Mouse (Mus musculus): ENCODE measurements at regions not wholly inside any gene's neighbourhood (a gene's known extent, or its start where the extent isn't known, plus 50 kb on each side); places are given as distances from the start of the nearest gene placed in this dataset.
"Not testable (repeated sequence)": the region's sequence is repeated elsewhere in the genome, so short reads cannot be mapped to it uniquely, and the experiment has no call there.

- 86% methylated on average over 3 of the region's 3 CpGs for WGBS
- no peak for DNase-seq (ENCODE audit: low read depth, low spot score)
These were observed 391.3 kb downstream of the Arl4a start for GRCm38 (mm10) chr12:39646556-39646955.

- DNase-seq (ENCODE audit: low read depth, low spot score) = no peak
- 76% methylated on average over 4 of the region's 4 CpGs for WGBS
These were observed 392.2 kb downstream of the Arl4a start for GRCm38 (mm10) chr12:39645581-39645980.

- DNase-seq (ENCODE audit: low read depth, low spot score) = no peak
- 84% methylated on average over 6 of the region's 6 CpGs for WGBS
These were observed 398.6 kb downstream of the Arl4a start for GRCm38 (mm10) chr12:39639246-39639645.

GRCm38 (mm10) chr12:39634337-39634736 lies 403.5 kb downstream of the Arl4a start:
- WGBS = 59% methylated on average over 4 of the region's 4 CpGs
- DNase-seq (ENCODE audit: low read depth, low spot score) = no peak

- WGBS = 87% methylated on average over 1 of the region's 1 CpGs
- no peak for DNase-seq (ENCODE audit: low read depth, low spot score)
These were observed 416.6 kb downstream of the Arl4a start for GRCm38 (mm10) chr12:39621266-39621665.

- WGBS = 41% methylated on average over 3 of the region's 3 CpGs
- DNase-seq (ENCODE audit: low read depth, low spot score) = no peak
These were observed 432.5 kb downstream of the Arl4a start for GRCm38 (mm10) chr12:39605289-39605688.

- WGBS = 70% methylated on average over 4 of the region's 4 CpGs
- DNase-seq (ENCODE audit: low read depth, low spot score) = no peak
These were observed 433.1 kb downstream of the Arl4a start for GRCm38 (mm10) chr12:39604723-39605122.

- no peak for DNase-seq (ENCODE audit: low read depth, low spot score)
These were observed 443.1 kb downstream of the Arl4a start for GRCm38 (mm10) chr12:39594726-39595125.

GRCm38 (mm10) chr12:39593781-39594180 lies 444.0 kb downstream of the Arl4a start:
- DNase-seq (ENCODE audit: low read depth, low spot score) = not testable (repeated sequence)

More at GRCm38 (mm10) chr12:39594726-39595125, 443.1 kb downstream of the Arl4a start:
- 3% methylated on average over 1 of the region's 1 CpGs for WGBS

- WGBS = 68% methylated on average over 5 of the region's 5 CpGs
- no peak for DNase-seq (ENCODE audit: low read depth, low spot score)
These were observed 450.5 kb downstream of the Arl4a start for GRCm38 (mm10) chr12:39587204-39587909.

GRCm38 (mm10) chr12:39586163-39586562 lies 451.7 kb downstream of the Arl4a start:
- 81% methylated on average over 4 of the region's 4 CpGs for WGBS
- no peak for DNase-seq (ENCODE audit: low read depth, low spot score)

- WGBS = 64% methylated on average over 1 of the region's 1 CpGs
- no peak for DNase-seq (ENCODE audit: low read depth, low spot score)
These were observed 460.2 kb downstream of the Arl4a start for GRCm38 (mm10) chr12:39577610-39578009.

GRCm38 (mm10) chr12:39572802-39573201 lies 465.0 kb downstream of the Arl4a start:
- DNase-seq (ENCODE audit: low read depth, low spot score) = no peak

GRCm38 (mm10) chr12:39572147-39572546 lies 465.7 kb downstream of the Arl4a start:
- 96% methylated on average over 1 of the region's 1 CpGs for WGBS
- DNase-seq (ENCODE audit: low read depth, low spot score) = no peak

More at GRCm38 (mm10) chr12:39572802-39573201, 465.0 kb downstream of the Arl4a start:
- WGBS = 47% methylated on average over 1 of the region's 1 CpGs

GRCm38 (mm10) chr12:39560734-39561446 lies 476.9 kb downstream of the Arl4a start:
- DNase-seq (ENCODE audit: low read depth, low spot score) = no peak
- 52% methylated on average over 4 of the region's 4 CpGs for WGBS

GRCm38 (mm10) chr12:39558491-39558890 lies 479.3 kb downstream of the Arl4a start:
- 94% methylated on average over 3 of the region's 3 CpGs for WGBS
- peak; percentile 32 for DNase-seq (ENCODE audit: low read depth, low spot score)

GRCm38 (mm10) chr12:39536326-39536725 lies 501.5 kb downstream of the Arl4a start:
- no peak for DNase-seq (ENCODE audit: low read depth, low spot score)
- 92% methylated on average over 2 of the region's 2 CpGs for WGBS

- 79% methylated on average over 3 of the region's 4 CpGs for WGBS
- no peak for DNase-seq (ENCODE audit: low read depth, low spot score)
These were observed 509.7 kb downstream of the Arl4a start for GRCm38 (mm10) chr12:39528121-39528520.

- DNase-seq (ENCODE audit: low read depth, low spot score) = no peak
- WGBS = 77% methylated on average over 3 of the region's 3 CpGs
These were observed 510.6 kb downstream of the Arl4a start for GRCm38 (mm10) chr12:39527216-39527600.

- 71% methylated on average over 6 of the region's 6 CpGs for WGBS
- no peak for DNase-seq (ENCODE audit: low read depth, low spot score)
These were observed 511.1 kb downstream of the Arl4a start for GRCm38 (mm10) chr12:39526535-39527215.

- 78% methylated on average over 4 of the region's 4 CpGs for WGBS
- DNase-seq (ENCODE audit: low read depth, low spot score) = no peak
These were observed 522.1 kb downstream of the Arl4a start for GRCm38 (mm10) chr12:39515690-39516089.

All from large intestine, adult 2 months (tissue).